Comparison of ENCODE assay signal across 23 mouse cellular contexts in genomic region chr2:38623821-38624590, GRCm38 (mm10). TPM values are rescaled to one million over a fixed set of nuclear protein-coding genes. Genes with fewer than 3 reads are reported as not detected.
DNase-seq lines count a peak whose midpoint lies in the region; ATAC-seq and TF ChIP-seq lines count a peak whose summit lies in the region.
"Had no signal": no experiment of that assay in that cellular context is flagged by ENCODE, and none has a peak within 500 bp of the region (broad histone marks: within the 10 kb centered on the region; RNA-seq: fewer than 3 reads in every experiment).

No protein-coding gene starts in this region.

- H3K4me1 ChIP-seq in embryonic facial prominence, embryonic 14.5 days (ENCODE audit: control insufficient read depth, insufficient read depth, low read length) = no peaks in the 10 kb centered on the region
- H3K4me1 ChIP-seq in embryonic facial prominence, embryonic 10.5 days = peaks cover 3% of the 10 kb centered on the region; the same call in 1 of the 2 replicates
- peaks cover 18% of the 10 kb centered on the region for H3K4me1 ChIP-seq in liver, adult 2 months (ENCODE audit: control insufficient read depth, insufficient read depth, low read length)
- H3K4me1 ChIP-seq in liver, embryonic 12.5 days = peaks cover 6% of the 10 kb centered on the region
- H3K4me1 ChIP-seq in stomach, embryonic 14.5 days (ENCODE audit: control insufficient read depth, insufficient read depth, low read length) = no peaks in the 10 kb centered on the region
- H3K4me1 ChIP-seq: embryonic facial prominence, embryonic 15.5 days had no signal

- no peak for ATAC-seq in embryonic facial prominence, embryonic 14.5 days (ENCODE audit: low read depth)
- no peak for ATAC-seq in liver, embryonic 12.5 days
- ATAC-seq in stomach, embryonic 14.5 days (ENCODE audit: insufficient number of reproducible peaks, insufficient read depth, low FRiP score, low read depth) = 0 out of 2 replicates have a peak, but pooled peaks have one; percentile 49
- ATAC-seq: forebrain, embryonic 15.5 days; hindbrain, postnatal 0 days had no signal

- H3K9me3 ChIP-seq in embryonic facial prominence, embryonic 14.5 days (ENCODE audit: control insufficient read depth, low read length) = no peaks in the 10 kb centered on the region
- H3K9me3 ChIP-seq in embryonic facial prominence, embryonic 10.5 days = no peaks in the 10 kb centered on the region
- no peaks in the 10 kb centered on the region for H3K9me3 ChIP-seq in liver, embryonic 12.5 days (replicated peaks)
- no peaks in the 10 kb centered on the region for H3K9me3 ChIP-seq in stomach, embryonic 14.5 days (ENCODE audit: control insufficient read depth, low read depth, low read length)
- H3K9me3 ChIP-seq: embryonic facial prominence, embryonic 15.5 days; forebrain, embryonic 10.5 days; forebrain, embryonic 15.5 days; heart, embryonic 12.5 days; hindbrain, embryonic 13.5 days had no signal

- no peak overlapping the region for H3K27ac ChIP-seq in embryonic facial prominence, embryonic 14.5 days (replicated peaks; ENCODE audit: low read depth, low read length)
- H3K27ac ChIP-seq in embryonic facial prominence, embryonic 10.5 days (replicated peaks) = no peak overlapping the region
- H3K27ac ChIP-seq in liver, adult 2 months (replicated peaks; ENCODE audit: insufficient read depth, low read depth, low read length) = peak overlapping the region; percentile 79
- no peak overlapping the region for H3K27ac ChIP-seq in liver, embryonic 12.5 days
- H3K27ac ChIP-seq in stomach, embryonic 14.5 days (ENCODE audit: low read length) = no peak overlapping the region; the same call in 1 of the 2 replicates
- H3K27ac ChIP-seq: embryonic facial prominence, embryonic 15.5 days; forebrain, embryonic 10.5 days; forebrain, embryonic 15.5 days; heart, adult 2 months; hindbrain, embryonic 13.5 days; hindbrain, postnatal 0 days had no signal

- H3K79me2 ChIP-seq in liver, adult 2 months (ENCODE audit: control insufficient read depth, insufficient read depth, low read length) = peaks cover 17% of the 10 kb centered on the region; the same call in 1 of the 2 replicates

- DNase-seq in embryonic facial prominence, embryonic 14.5 days (ENCODE audit: low spot score) = peak; percentile 22
- DNase-seq in embryonic facial prominence, embryonic 10.5 days (ENCODE audit: low spot score) = no peak
- peak; percentile 79 for DNase-seq in liver, adult 2 months (ENCODE audit: extremely low read depth, low read depth, low spot score)
- no peak for DNase-seq in B cell, adult 2 months
- DNase-seq in spleen, adult 12 weeks (ENCODE audit: low spot score) = no peak
- DNase-seq: adrenal gland, adult 8-10 months; adrenal gland, postnatal 36 days; cerebellum, adult 11 months; cerebellum, adult 9-10 months; cerebellum, postnatal 36 days; gastrocnemius, postnatal 10 days; heart, adult 2 months; heart, postnatal 4 days; kidney, adult 2 months had no signal

- no peak for TF ChIP-seq POLR2A in liver, adult 2 months (IDR thresholded peaks at IDR 0.05; ENCODE audit: extremely low read depth, insufficient read depth, low read length)

- H3K4me3 ChIP-seq in embryonic facial prominence, embryonic 14.5 days (ENCODE audit: low read depth, low read length) = no peak overlapping the region
- H3K4me3 ChIP-seq in embryonic facial prominence, embryonic 10.5 days = no peak overlapping the region
- no peak overlapping the region for H3K4me3 ChIP-seq in liver, adult 2 months (ENCODE audit: insufficient read depth, low read depth, low read length)
- H3K4me3 ChIP-seq in liver, embryonic 12.5 days = no peak overlapping the region
- no peak overlapping the region for H3K4me3 ChIP-seq in stomach, embryonic 14.5 days (ENCODE audit: low read depth, low read length)
- H3K4me3 ChIP-seq: embryonic facial prominence, embryonic 15.5 days; erythroblast, embryonic 14.5 days; forebrain, embryonic 10.5 days; forebrain, embryonic 15.5 days; heart, adult 2 months; heart, embryonic 12.5 days; hindbrain, embryonic 13.5 days had no signal

- H3K4me2 ChIP-seq in embryonic facial prominence, embryonic 14.5 days (ENCODE audit: low read depth, low read length) = no peak overlapping the region
- H3K4me2 ChIP-seq in liver, embryonic 12.5 days = no peak overlapping the region
- H3K4me2 ChIP-seq in stomach, embryonic 14.5 days (replicated peaks; ENCODE audit: low read depth, low read length) = no peak overlapping the region
- H3K4me2 ChIP-seq: embryonic facial prominence, embryonic 15.5 days; forebrain, embryonic 15.5 days; heart, embryonic 12.5 days; hindbrain, embryonic 13.5 days had no signal

- H3K27me3 ChIP-seq in embryonic facial prominence, embryonic 14.5 days (replicated peaks; ENCODE audit: control insufficient read depth, insufficient read depth, low read length) = no peaks in the 10 kb centered on the region
- H3K27me3 ChIP-seq in embryonic facial prominence, embryonic 10.5 days (replicated peaks; ENCODE audit: low read depth, poor library complexity, severe bottlenecking) = no peaks in the 10 kb centered on the region
- H3K27me3 ChIP-seq in liver, adult 2 months (ENCODE audit: control insufficient read depth, insufficient read depth, low read length) = no peaks in the 10 kb centered on the region
- H3K27me3 ChIP-seq in liver, embryonic 12.5 days (replicated peaks) = no peaks in the 10 kb centered on the region
- H3K27me3 ChIP-seq in stomach, embryonic 14.5 days (ENCODE audit: control insufficient read depth, insufficient read depth, low read length) = no peaks in the 10 kb centered on the region
- H3K27me3 ChIP-seq: embryonic facial prominence, embryonic 15.5 days; forebrain, embryonic 15.5 days; heart, embryonic 12.5 days; hindbrain, embryonic 13.5 days had no signal

- 87% methylated on average over 8 of the region's 8 CpGs for WGBS in embryonic facial prominence, embryonic 14.5 days
- WGBS in embryonic facial prominence, embryonic 10.5 days = 90% methylated on average over 8 of the region's 8 CpGs
- WGBS in liver, adult 2 months = 17% methylated on average over 8 of the region's 8 CpGs
- WGBS in liver, embryonic 12.5 days (ENCODE audit: insufficient replicate concordance) = 84% methylated on average over 8 of the region's 8 CpGs
- 82% methylated on average over 8 of the region's 8 CpGs for WGBS in stomach, embryonic 14.5 days

- no peak overlapping the region for H3K9ac ChIP-seq in embryonic facial prominence, embryonic 14.5 days (ENCODE audit: low read depth, low read length)
- H3K9ac ChIP-seq in liver, adult 2 months (ENCODE audit: low read depth, low read length) = no peak overlapping the region
- no peak overlapping the region for H3K9ac ChIP-seq in liver, embryonic 12.5 days
- H3K9ac ChIP-seq in stomach, embryonic 14.5 days (replicated peaks; ENCODE audit: low read depth, low read length) = no peak overlapping the region
- H3K9ac ChIP-seq: embryonic facial prominence, embryonic 15.5 days; forebrain, embryonic 15.5 days; heart, embryonic 12.5 days; hindbrain, embryonic 13.5 days had no signal

- H3K36me3 ChIP-seq in embryonic facial prominence, embryonic 14.5 days (ENCODE audit: control insufficient read depth, insufficient read depth, low read length) = peaks cover 38% of the 10 kb centered on the region
- peaks cover 79% of the 10 kb centered on the region for H3K36me3 ChIP-seq in embryonic facial prominence, embryonic 10.5 days (replicated peaks)
- H3K36me3 ChIP-seq in liver, adult 2 months (ENCODE audit: control insufficient read depth, insufficient read depth, low read length) = peaks cover 9% of the 10 kb centered on the region; the same call in 1 of the 2 replicates
- peaks cover 85% of the 10 kb centered on the region for H3K36me3 ChIP-seq in liver, embryonic 12.5 days
- H3K36me3 ChIP-seq in stomach, embryonic 14.5 days (ENCODE audit: control insufficient read depth, insufficient read depth, low read length) = peaks cover 24% of the 10 kb centered on the region

- no peak for TF ChIP-seq CTCF in liver, adult 2 months (IDR thresholded peaks at IDR 0.05; ENCODE audit: low read depth, low read length)

RNA-seq across cellular contexts. Expression of gene Psmb7, which starts 19.9 kb away (rescaled TPM):
- 243 and 251 TPM in 2 replicates for polyA plus RNA-seq in embryonic facial prominence, embryonic 14.5 days (2014; fragmentation: Nextera tagmentation; extraction: Ambion mirVana)
- 331 and 334 TPM in 2 replicates for polyA plus RNA-seq in embryonic facial prominence, embryonic 10.5 days (2016; fragmentation: Nextera tagmentation; extraction: Ambion mirVana)
- 195 and 219 TPM in 2 replicates for total RNA-seq in liver, adult 2 months (2014; rRNA removed)
- polyA plus RNA-seq in liver, adult 2 months (2012; rRNA removed) = 99.4 and 123 TPM in 2 replicates
- polyA plus RNA-seq in liver, embryonic 12.5 days (2016; fragmentation: Nextera tagmentation; extraction: Ambion mirVana) = 195 and 196 TPM in 2 replicates
- polyA plus RNA-seq in stomach, embryonic 14.5 days (2014; fragmentation: Nextera tagmentation; extraction: Ambion mirVana) = 232 and 242 TPM in 2 replicates

Comparison
In these comparisons a context has a peak if more than half of its experiments do, and no peak if none do; other contexts are left out.
1. DNase-seq: peak in embryonic facial prominence, embryonic 14.5 days (single experiment) and liver, adult 2 months (single experiment); none in embryonic facial prominence, embryonic 10.5 days (single experiment), B cell, adult 2 months (0 of 2) and spleen, adult 12 weeks (single experiment).